Mouse (Mus musculus): ENCODE measurements around the gene Slc35f1.
"Not testable (repeated sequence)": the region's sequence is repeated elsewhere in the genome, so short reads cannot be mapped to it uniquely, and the experiment has no call there.

The Slc35f1 gene

GRCm38 (mm10) chr10:52787075-52787474 is 96.7 kb downstream of the Slc35f1 start:
- no peak for DNase-seq (ENCODE audit: low spot score)

GRCm38 (mm10) chr10:52791560-52791959 is 101.2 kb downstream of the Slc35f1 start:
- no peak for DNase-seq (ENCODE audit: low spot score)

GRCm38 (mm10) chr10:52797454-52797853 is 107.1 kb downstream of the Slc35f1 start:
- no peak for DNase-seq (ENCODE audit: low spot score)

DNA sequence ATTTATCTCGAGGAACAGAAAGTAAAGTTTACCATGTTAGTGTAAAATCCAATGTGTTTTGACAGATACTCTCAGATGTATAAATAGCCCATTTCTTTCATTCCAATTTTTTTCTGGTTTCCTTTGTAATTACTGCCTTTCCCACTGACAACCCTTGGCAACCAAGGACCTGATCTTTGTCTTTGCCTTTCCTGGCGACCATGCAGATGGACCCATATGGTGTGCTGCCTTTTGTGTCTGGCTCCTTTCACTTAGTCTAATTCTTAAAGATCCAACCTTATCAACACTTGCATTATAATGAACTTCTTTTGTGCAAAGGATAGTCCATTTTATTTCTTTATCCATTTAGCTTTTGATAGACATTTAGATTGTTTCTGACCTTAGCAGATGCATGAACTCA is 117.5 kb downstream of the Slc35f1 start:
- no peak for DNase-seq (ENCODE audit: low spot score)

GRCm38 (mm10) chr10:52812861-52813260 is 122.5 kb downstream of the Slc35f1 start:
- DNase-seq (ENCODE audit: low spot score) = no peak

DNA sequence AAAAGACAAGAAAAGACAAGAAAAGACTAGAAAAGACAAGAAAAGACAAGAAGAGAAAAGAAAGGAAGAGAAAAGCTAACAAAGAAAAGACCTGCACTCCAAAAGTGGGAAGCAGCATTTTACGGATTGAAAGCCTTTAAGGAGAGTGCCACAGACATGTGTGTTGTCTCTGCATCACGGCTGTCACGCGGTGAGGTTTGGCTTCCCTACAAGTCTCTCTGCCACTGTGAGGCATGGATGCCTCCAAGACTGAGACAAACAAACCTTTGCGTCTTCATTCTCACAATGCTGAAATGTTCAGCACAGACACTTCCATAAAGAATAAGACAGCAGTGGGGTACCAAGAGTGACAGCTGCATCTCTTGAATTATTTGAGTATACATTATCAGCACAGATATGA is 124.0 kb downstream of the Slc35f1 start:
- no peak for DNase-seq (ENCODE audit: low spot score)

- DNase-seq (ENCODE audit: low spot score) = no peak
Measured at GRCm38 (mm10) chr10:52819661-52820060, 129.3 kb downstream of the Slc35f1 start.

- DNase-seq (ENCODE audit: low spot score) = no peak
Measured at GRCm38 (mm10) chr10:52822909-52823308, 132.6 kb downstream of the Slc35f1 start.

GRCm38 (mm10) chr10:52825746-52826145 is 135.4 kb downstream of the Slc35f1 start:
- no peak for DNase-seq (ENCODE audit: low spot score)

- no peak for DNase-seq (ENCODE audit: low spot score)
Measured at GRCm38 (mm10) chr10:52840819-52841218, 150.5 kb downstream of the Slc35f1 start.

GRCm38 (mm10) chr10:52851994-52852393 is 161.7 kb downstream of the Slc35f1 start:
- DNase-seq (ENCODE audit: low spot score) = no peak

DNA sequence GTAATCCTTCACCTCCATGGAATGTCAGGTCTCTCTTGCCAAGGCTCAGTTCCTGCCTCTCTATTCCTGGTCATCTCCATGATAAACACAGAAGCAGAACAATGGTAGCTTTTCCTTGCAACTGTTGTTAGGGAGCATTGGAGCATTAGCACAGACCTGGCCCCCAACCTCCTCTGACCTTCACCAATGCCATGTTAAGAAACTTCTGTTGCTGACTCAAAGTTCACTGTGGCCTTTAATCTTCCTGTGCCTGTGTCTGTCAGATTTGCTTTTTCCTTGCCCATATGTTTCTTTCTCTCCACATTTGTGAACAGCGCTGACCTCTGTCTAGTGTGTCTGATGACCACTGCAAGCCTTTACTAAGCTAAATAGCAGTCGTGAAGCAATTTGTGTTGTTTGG is 170.5 kb downstream of the Slc35f1 start:
- DNase-seq (ENCODE audit: low spot score) = no peak

- DNase-seq (ENCODE audit: low spot score) = no peak
Measured at GRCm38 (mm10) chr10:52864936-52865335, 174.6 kb downstream of the Slc35f1 start.

DNA sequence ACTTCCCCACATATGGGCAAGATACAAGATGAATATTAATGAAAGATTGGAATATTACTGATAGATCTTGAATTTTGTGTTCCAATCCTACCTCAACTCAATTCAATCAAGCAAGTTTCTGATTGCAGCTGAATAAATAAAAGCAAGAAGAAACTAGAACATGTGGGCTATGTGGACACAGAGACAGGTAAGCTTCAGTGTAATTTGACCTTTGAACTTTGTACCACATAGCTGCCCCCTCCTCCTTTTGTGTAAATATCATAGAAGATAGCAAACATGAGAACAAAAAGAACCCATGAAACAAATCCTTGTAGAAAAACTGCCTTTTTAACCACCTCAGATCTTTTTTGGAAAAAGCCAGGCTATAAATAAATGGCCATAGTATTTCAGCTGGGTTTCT is 180.8 kb downstream of the Slc35f1 start:
- no peak for DNase-seq (ENCODE audit: low spot score)

- no peak for DNase-seq (ENCODE audit: low spot score)
Measured at GRCm38 (mm10) chr10:52874133-52874532, 183.8 kb downstream of the Slc35f1 start.

- no peak for DNase-seq (ENCODE audit: low spot score)
Measured at GRCm38 (mm10) chr10:52874712-52875111, 184.4 kb downstream of the Slc35f1 start.

GRCm38 (mm10) chr10:52877263-52878021 is 187.1 kb downstream of the Slc35f1 start:
- DNase-seq (ENCODE audit: low spot score) = no peak

- DNase-seq (ENCODE audit: low spot score) = no peak
Measured at GRCm38 (mm10) chr10:52878093-52878801, 187.9 kb downstream of the Slc35f1 start.

GRCm38 (mm10) chr10:52896724-52897123 is 206.4 kb downstream of the Slc35f1 start:
- not testable (repeated sequence) for DNase-seq (ENCODE audit: low spot score)

DNA sequence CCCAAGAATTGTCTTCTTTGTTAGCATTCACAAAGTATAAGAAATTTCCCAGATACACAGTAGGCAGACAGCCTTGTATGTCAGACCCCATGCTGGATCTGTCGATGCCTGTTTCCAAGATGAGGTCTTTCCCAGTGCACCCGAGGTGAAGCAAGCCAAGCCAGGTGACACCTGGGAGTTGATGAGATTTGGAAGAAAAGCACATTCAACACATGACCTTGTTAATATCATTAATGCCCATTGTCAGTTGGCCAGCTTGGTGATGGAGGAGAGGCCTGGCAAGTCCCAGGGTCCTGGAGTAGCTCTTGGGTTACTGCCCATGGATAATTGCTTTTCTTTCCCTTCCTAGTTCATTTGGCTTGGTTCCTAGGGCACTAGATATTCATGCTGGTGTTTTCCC is 214.6 kb downstream of the Slc35f1 start:
- no peak for DNase-seq (ENCODE audit: low spot score)

DNA sequence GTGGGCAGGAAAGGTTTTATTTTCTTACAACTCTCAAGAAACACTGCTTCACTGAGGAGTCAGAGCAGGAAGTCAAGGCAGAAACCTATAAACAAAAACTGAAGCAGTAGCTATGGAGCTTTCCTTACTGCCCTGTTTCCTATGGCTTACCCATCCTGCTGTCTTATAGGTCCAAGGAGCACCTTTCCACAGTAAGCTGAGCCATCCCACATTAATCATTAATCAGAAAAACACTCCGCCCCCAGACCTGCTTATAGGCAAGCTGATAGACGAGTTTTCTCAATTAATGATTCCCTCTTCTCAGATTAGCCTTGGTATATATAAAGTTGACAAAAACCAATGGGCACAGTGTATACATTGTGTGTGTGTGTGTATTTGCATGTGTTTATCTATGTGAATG is 221.4 kb downstream of the Slc35f1 start:
- no peak for DNase-seq (ENCODE audit: low spot score)

DNA sequence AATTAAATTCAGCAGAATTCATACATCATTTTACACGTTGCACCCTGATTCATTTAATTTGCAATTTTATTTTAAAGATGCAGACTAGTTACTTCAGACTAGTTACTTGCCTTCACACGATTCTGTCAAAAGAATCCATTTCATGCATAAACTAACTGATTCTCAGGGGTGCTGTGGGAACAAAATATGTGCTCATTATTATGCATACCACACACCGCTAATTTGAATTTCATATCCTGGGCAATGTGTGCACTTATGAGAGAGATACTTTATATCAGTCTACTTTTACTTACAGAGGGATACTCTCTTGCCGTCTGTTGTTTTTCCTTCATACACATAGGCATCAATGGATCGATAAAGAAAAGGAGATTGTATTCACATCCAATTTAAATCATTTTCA is 228.4 kb downstream of the Slc35f1 start:
- no peak for DNase-seq (ENCODE audit: low spot score)

- DNase-seq (ENCODE audit: low spot score) = no peak
Measured at GRCm38 (mm10) chr10:52923143-52923542, 232.8 kb downstream of the Slc35f1 start.

DNA sequence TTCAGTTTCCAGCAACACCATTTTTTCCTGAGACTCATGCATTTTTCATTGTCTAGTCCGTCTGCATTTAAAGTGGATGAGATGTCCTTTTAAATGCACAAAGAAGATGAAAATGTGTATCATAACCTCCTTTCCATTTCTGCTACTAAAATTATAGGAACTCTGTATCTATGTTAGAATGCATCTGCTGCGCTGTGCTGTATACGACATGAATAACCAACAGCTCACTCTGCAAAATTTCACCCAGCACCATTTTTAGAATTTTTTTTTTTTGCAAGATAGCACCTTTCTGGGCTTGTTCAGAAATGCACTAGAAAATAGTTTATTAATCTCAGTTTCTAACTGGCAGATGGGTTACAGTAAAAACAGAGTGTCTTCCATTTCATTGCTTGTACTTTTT is 236.0 kb downstream of the Slc35f1 start:
- DNase-seq (ENCODE audit: low spot score) = no peak

All from testis, postnatal 14 days (tissue).